Comparison of ENCODE assay signal across 17 mouse cellular contexts in the genomic region with DNA sequence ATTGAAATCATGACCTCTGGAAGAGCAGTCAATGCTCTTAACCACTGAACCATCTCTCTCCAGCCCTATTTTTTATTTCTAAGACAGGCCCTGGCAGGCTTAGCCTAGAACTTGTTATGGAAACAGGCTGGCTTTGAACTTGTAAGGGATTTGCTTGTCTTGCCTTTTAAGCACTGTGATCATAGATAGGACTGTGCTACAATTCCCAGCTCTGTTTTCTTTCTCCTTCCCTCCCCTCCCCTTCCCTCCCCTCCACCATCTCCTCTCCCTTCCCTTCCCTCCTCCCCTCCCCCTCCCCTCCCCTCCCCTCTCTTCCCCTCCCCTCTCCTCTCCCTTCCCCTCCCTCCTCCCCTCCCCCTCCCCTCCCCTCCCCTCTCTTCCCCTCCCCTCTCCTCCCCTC.
"Had no signal": no experiment of that assay in that cellular context is flagged by ENCODE, and none has a peak within 500 bp of the region (broad histone marks: within the 10 kb centered on the region; RNA-seq: fewer than 3 reads in every experiment).

No protein-coding gene starts in this region.

- H3K4me3 ChIP-seq: midbrain, embryonic 10.5 days; midbrain, embryonic 12.5 days; myocyte; neural tube, embryonic 13.5 days; neural tube, embryonic 15.5 days had no signal

- H3K9ac ChIP-seq: lung, embryonic 14.5 days; midbrain, embryonic 12.5 days; neural tube, embryonic 13.5 days; neural tube, embryonic 15.5 days had no signal

- H3K27me3 ChIP-seq: midbrain, embryonic 12.5 days; neural tube, embryonic 13.5 days; neural tube, embryonic 15.5 days had no signal

- DNase-seq: lung, embryonic 14.5 days; lung, postnatal 10 days; lung, postnatal 4 days; midbrain, embryonic 14.5 days; retina, postnatal 1 day; right cerebral cortex, adult 18-20 months; right cerebral cortex, postnatal 25 days; right cerebral cortex, postnatal 4 days; spleen, adult 18-20 months; thymus, adult 18-20 months; thymus, postnatal 14 days; thymus, postnatal 36 days had no signal

- H3K27ac ChIP-seq: midbrain, embryonic 10.5 days; midbrain, embryonic 12.5 days; neural tube, embryonic 13.5 days; neural tube, embryonic 15.5 days had no signal

- H3K36me3 ChIP-seq: midbrain, embryonic 12.5 days had no signal

- H3K9me3 ChIP-seq: midbrain, embryonic 10.5 days; midbrain, embryonic 12.5 days; neural tube, embryonic 13.5 days; neural tube, embryonic 15.5 days had no signal
